Mouse (Mus musculus) hindbrain, embryonic 14.5 days (tissue): ENCODE results near the gene Nup160. TPM values are rescaled to one million over a fixed set of nuclear protein-coding genes. Genes with fewer than 3 reads are reported as not detected.

Experiments used
- ATAC-seq: fragments of 200-750 bp; cut with Nextera tagmentation; 2 replicates; pipeline ENCODE4 v1.8.0; 2017; ENCODE audit warnings: moderate number of reproducible peaks, mild to moderate bottlenecking, moderate TSS enrichment, moderate library complexity; ENCODE audit not compliant: low FRiP score
- DNase-seq: peaks from one replicate; pipeline ENCODE4 v3.0.0-alpha.2; 2015; ENCODE audit warnings: low spot score
- H3K27ac ChIP-seq: fragments of 300-500 bp; sonication (generic); 2 replicates; pipeline ENCODE4 v1.5.1; 2014; ENCODE audit warnings: mild to moderate bottlenecking, moderate library complexity
- H3K27me3 ChIP-seq: fragments of 300-500 bp; sonication (generic); 2 replicates; pipeline ENCODE4 v1.6.1; 2014; ENCODE audit warnings: mild to moderate bottlenecking, low read length, mixed read lengths; ENCODE audit not compliant: control insufficient read depth, insufficient read depth
- H3K36me3 ChIP-seq: fragments of 300-500 bp; sonication (generic); replicated peaks from 2 replicates; pipeline ENCODE4 v1.6.1; 2014; ENCODE audit not compliant: control insufficient read depth, insufficient read depth
- H3K4me1 ChIP-seq: fragments of 300-500 bp; sonication (generic); replicated peaks from 2 replicates; pipeline ENCODE4 v1.6.1; 2014; ENCODE audit warnings: antibody characterized with exemption, low read length, mixed read lengths; ENCODE audit not compliant: control insufficient read depth, insufficient read depth
- H3K4me2 ChIP-seq: fragments of 300-500 bp; sonication (generic); replicated peaks from 2 replicates; pipeline ENCODE4 v1.6.1; 2014; ENCODE audit warnings: mild to moderate bottlenecking, moderate library complexity
- H3K4me3 ChIP-seq: fragments of 300-500 bp; sonication (generic); replicated peaks from 2 replicates; pipeline ENCODE4 v1.5.1; 2014; ENCODE audit warnings: mild to moderate bottlenecking, low read length
- H3K9ac ChIP-seq: fragments of 300-500 bp; sonication (generic); 2 replicates; pipeline ENCODE4 v1.6.1; 2014
- H3K9me3 ChIP-seq: fragments of 300-500 bp; sonication (generic); 2 replicates; pipeline ENCODE4 v1.6.1; 2016; ENCODE audit warnings: low read length; ENCODE audit not compliant: control insufficient read depth
- WGBS: fragments of 180-500 bp; shearing (Covaris S2); extraction: QIAGEN DNeasy Blood & Tissue Kit; methylation state at CpG from one replicate; pipeline ENCODE4 v1.1.7; 2014; 5-methylcytosine and 5-hydroxymethylcytosine counted together
- polyA plus RNA-seq: library from polyadenylated mRNA; unstranded; fragments of >200 nt; fragmentation: Nextera tagmentation; extraction: Ambion mirVana; gene quantifications from 2 replicates; pipeline ENCODE4 v1.2.1, GENCODE M21; 2014

Gene Nup160
- polyA plus RNA-seq, 1 experiment from 2014 or later = 27.6 TPM

DNA sequence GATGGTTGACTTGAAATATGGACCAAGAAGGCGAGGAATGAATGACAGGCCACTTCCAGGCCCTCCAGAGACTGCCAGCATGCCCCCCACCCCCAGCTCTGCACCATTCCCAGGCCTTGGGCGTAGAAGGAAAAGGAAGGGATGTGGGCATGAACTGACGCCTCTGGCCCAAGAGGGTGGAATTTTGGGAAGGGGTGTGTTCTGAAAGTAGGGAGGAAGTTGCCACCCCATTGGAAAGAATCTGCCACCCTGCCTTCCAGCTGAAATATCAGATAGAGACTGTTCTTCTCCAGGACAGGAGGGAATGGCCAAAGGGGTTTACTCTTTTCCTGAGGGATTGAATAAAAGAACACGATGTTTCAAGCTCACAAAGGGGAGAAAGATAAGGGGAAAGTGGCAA is 18.4 kb upstream of the Nup160 start:
- Histone ChIP-seq H3K27ac (no peak overlapping the region), H3K4me3 (no peak overlapping the region), H3K27me3 (no peaks in the 10 kb centered on the region), H3K36me3 (no peaks in the 10 kb centered on the region), H3K4me2 (no peak overlapping the region), H3K9ac (no peak overlapping the region), H3K4me1 (no peaks in the 10 kb centered on the region), H3K9me3 (no peaks in the 10 kb centered on the region)
- no peak for ATAC-seq
- DNase-seq = no peak
- WGBS = 81% methylated on average over 4 of the region's 4 CpGs

DNA sequence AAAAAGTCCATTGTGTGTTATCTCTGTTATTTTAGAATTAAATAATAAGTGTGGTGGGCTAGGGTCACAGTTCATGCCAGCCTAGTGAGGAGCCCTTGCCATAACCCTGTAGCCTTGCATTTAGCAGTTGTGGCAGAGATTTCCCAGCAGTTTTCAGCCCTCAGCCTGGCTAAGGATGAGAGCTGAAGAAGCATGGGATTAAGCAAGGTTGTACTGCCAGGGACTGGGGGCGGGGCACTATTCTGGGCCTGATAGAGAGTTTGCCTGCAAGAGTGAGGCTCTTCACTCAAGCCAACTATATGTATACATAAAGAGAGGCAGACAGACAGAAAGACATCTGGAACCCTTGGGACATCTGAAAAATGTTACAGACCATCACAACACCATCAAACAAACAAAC is 18.0 kb upstream of the Nup160 start:
- Histone ChIP-seq H3K4me2 (no peak overlapping the region), H3K36me3 (no peaks in the 10 kb centered on the region), H3K27ac (no peak overlapping the region), H3K4me3 (no peak overlapping the region), H3K9ac (no peak overlapping the region), H3K27me3 (no peaks in the 10 kb centered on the region), H3K4me1 (no peaks in the 10 kb centered on the region), H3K9me3 (no peaks in the 10 kb centered on the region)
- 82% methylated on average over 1 of the region's 1 CpGs for WGBS
- DNase-seq (no peak), ATAC-seq (no peak)

DNA sequence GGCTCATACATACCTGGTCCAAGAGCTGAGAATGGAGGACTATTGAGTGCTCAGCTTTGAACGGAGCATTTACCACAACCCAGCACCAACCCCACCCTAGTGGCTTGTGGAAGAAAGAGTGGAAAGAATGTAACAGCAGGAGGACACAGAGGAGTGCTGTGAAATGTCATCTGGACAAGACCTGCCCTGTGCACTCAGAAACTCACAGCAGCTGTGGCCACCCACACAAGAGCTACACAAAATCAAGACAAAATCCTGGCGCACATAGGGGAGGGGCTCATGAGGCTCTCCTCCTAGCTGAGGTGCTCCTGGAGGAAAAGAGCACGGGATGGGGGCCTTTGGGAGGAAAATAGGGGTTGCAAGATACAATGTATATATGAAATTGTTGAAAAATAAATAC is 17.4 kb upstream of the Nup160 start:
- WGBS = 70% methylated on average over 3 of the region's 3 CpGs
- Histone ChIP-seq H3K9ac (no peak overlapping the region), H3K27ac (no peak overlapping the region), H3K27me3 (no peaks in the 10 kb centered on the region), H3K4me2 (no peak overlapping the region), H3K9me3 (no peaks in the 10 kb centered on the region), H3K36me3 (no peaks in the 10 kb centered on the region), H3K4me3 (no peak overlapping the region), H3K4me1 (no peaks in the 10 kb centered on the region)
- ATAC-seq (no peak), DNase-seq (no peak)

DNA sequence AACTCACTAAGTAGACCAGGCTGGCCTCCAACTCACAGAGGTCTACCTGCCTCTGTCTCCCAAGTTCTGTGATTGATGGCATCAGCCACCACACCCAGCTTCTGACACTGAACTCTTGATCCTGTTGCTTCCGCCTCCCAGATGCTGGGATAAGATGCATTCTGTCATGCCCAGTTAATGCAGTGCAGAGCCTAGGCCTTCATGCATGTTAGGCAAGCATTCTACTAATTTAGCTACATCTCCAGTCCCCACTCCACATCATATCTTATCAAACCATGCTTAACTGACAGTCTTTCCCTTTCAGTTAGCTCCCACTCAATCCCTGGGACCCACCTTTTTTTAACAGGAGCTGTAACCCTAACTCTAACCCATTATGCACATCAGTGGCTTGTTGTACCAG is 16.1 kb upstream of the Nup160 start:
- no peak overlapping the region for H3K9ac ChIP-seq
- 85% methylated on average over 1 of the region's 1 CpGs for WGBS
- DNase-seq = no peak

DNA sequence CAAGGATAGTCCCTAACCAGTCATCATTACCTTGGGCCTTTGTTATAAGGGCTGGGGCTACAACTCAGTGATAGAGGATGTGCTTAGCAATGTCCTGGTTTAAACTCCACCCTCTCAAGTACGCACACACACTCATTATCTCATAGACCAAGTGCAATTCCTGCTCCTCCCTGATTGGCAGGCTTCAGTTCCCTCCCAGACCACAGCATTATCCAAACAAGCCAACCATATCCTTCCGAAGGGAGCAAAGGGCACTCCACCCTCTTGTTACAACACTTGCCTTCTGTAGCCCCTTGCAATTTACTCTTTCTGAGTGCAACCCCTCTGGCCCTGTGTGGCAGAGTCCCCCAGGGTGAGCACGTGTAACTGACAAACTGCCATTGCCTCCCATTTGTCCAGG is 15.6 kb upstream of the Nup160 start:
- 59% methylated on average over 3 of the region's 3 CpGs for WGBS
- Histone ChIP-seq H3K36me3 (no peaks in the 10 kb centered on the region), H3K27me3 (no peaks in the 10 kb centered on the region), H3K9ac (no peak overlapping the region), H3K27ac (no peak overlapping the region), H3K4me1 (no peaks in the 10 kb centered on the region), H3K9me3 (no peaks in the 10 kb centered on the region), H3K4me2 (no peak overlapping the region), H3K4me3 (no peak overlapping the region)
- ATAC-seq (no peak), DNase-seq (no peak)

More for the DNA sequence above, 16.1 kb upstream of the Nup160 start:
- no peaks in the 10 kb centered on the region for H3K4me1 ChIP-seq
- ATAC-seq = no peak
- H3K36me3 ChIP-seq = no peaks in the 10 kb centered on the region
- H3K9me3 ChIP-seq = no peaks in the 10 kb centered on the region
- no peak overlapping the region for H3K4me2 ChIP-seq
- no peak overlapping the region for H3K27ac ChIP-seq
- no peak overlapping the region for H3K4me3 ChIP-seq
- H3K27me3 ChIP-seq = no peaks in the 10 kb centered on the region

DNA sequence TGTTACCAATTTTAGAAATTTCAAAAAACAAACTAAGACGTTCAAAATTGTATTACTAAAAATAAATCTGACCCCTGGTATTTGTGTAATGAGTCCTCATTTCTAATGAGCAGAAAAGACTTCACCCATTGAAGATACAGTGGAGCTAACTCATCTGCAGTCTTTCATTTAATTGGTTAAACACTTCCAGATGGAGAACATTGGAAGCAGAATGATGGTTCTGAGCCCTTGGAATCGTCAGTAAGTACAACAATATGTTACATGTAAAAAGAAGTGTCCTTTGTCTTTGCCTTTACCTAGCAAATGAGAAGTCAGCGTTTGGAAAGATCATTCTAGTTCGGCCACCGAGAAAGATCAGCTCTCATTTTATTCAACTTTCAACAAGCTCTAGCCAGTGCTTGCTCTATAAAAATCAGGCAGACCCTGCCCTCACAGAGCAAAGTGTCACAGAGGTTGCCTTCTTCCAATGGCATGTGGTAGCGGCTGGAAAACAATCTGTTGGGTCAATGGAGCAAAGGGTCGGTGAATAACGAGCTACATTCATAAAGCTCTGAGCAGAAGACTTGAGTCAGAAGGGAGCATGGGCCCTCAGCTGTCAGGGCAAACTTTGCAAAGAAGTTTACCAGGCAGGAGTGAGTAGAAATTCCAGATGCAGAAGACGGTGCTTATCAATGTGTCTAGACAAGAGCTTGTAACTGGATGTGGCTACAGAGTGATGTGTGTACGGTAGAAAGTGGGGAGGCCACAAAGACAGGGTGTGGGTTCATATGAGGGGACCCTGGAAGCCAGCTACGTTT is 10.2 kb upstream of the Nup160 start:
- H3K27me3 ChIP-seq = no peaks in the 10 kb centered on the region
- H3K4me2 ChIP-seq = no peak overlapping the region
- no peak overlapping the region for H3K4me3 ChIP-seq
- H3K36me3 ChIP-seq = no peaks in the 10 kb centered on the region
- DNase-seq = no peak
- no peaks in the 10 kb centered on the region for H3K4me1 ChIP-seq
- 0 out of 2 replicates have a peak, but pooled peaks cover 2% of the 10 kb centered on the region for H3K9me3 ChIP-seq
- H3K9ac ChIP-seq = no peak overlapping the region
- no peak for ATAC-seq
- no peak overlapping the region for H3K27ac ChIP-seq
- WGBS = 63% methylated on average over 11 of the region's 11 CpGs

DNA sequence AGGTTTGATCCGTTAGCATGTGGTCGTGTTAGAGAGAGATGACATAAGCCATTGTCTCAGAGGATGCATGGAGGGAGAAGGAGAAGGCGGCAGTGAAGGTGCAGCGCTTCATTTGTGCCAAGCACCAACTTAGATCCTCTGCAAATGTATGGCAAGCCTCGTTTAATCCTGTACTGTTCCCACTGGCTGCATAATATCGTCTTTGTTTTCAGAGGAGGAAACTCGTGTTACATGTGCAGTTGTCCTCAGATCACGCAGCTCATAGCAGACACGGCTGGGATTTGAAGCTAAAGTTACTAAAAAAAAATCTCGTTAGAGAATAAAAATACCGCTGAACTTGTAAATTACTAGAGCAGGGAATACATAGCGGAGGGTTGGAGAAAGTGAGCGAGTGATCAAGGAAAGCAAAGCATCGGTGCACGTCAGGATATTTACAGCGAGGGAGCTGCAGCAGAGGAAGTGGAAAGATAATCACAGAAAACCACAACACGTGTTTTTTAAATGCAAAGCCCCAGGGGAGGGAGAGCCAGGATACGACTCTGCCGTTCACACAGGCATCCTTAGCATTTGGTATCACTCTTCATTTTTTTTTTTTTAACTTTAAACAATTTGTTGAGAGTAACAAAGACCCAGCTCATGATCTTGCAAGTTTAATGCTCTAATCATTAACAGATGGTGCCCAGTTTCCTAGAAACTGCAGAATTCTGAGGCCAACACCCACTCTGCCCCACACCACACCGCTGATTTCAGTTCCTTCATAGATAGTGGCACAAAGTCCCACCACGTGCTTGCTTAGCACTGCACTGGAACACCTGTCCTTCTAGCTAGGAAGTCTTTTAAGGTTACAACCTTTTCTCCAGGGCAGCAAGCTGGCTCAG is 9.4 kb upstream of the Nup160 start:
- DNase-seq = no peak
- 50% methylated on average over 21 of the region's 21 CpGs for WGBS
- H3K4me2 ChIP-seq = peak overlapping the region; percentile 28
- no peaks in the 10 kb centered on the region for H3K36me3 ChIP-seq
- no peak overlapping the region for H3K9ac ChIP-seq
- ATAC-seq = no peak
- H3K27ac ChIP-seq = no peak overlapping the region
- H3K4me3 ChIP-seq = no peak overlapping the region
- H3K9me3 ChIP-seq = 0 out of 2 replicates have a peak, but pooled peaks cover 2% of the 10 kb centered on the region
- H3K27me3 ChIP-seq = no peaks in the 10 kb centered on the region
- no peaks in the 10 kb centered on the region for H3K4me1 ChIP-seq

DNA sequence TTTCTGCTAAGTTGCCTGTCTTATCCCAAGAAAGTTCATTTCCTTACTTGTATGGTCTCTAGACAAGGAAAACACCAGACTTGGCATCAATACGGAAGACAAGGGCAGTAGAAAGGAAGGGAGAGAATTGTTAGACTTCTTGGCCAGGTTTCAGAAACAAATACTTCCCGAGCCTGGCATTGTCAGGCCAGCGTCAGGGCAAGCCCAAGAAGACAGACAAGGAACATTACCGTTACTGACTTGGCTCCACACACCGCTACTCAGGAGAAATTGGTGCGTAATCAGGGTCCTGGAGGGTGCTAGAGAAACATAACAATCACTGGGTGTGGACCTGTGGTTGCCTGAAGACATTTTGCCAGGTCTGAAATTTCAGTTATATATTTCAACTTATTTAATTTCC is 6.7 kb upstream of the Nup160 start:
- Histone ChIP-seq H3K36me3 (no peaks in the 10 kb centered on the region), H3K27me3 (no peaks in the 10 kb centered on the region), H3K4me2 (no peak overlapping the region), H3K4me1 (no peaks in the 10 kb centered on the region), H3K9me3 (0 out of 2 replicates have a peak, but pooled peaks cover 2% of the 10 kb centered on the region), H3K9ac (no peak overlapping the region), H3K27ac (no peak overlapping the region), H3K4me3 (no peak overlapping the region)
- DNase-seq (no peak), ATAC-seq (no peak)
- 83% methylated on average over 6 of the region's 6 CpGs for WGBS

DNA sequence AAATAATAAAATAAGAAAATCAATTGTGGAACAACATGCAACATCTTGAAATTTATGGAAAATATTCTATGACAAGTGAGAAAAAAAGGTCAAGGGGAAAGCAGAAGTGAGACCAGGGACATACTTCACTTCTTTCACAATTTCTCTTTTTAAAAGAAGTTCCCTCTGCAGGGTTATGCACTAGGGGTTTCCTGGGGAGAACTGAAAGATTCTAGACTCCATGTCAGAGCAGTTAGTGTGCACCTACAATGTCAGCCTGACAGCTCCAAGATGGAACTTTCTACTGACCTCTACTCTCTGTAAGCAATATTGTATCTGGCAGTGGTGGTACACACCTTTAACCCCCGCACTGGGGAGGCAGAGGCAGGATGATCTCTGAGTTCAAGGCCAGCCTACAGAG is 3.7 kb upstream of the Nup160 start:
- Histone ChIP-seq H3K27me3 (no peaks in the 10 kb centered on the region), H3K27ac (no peak overlapping the region), H3K4me1 (no peaks in the 10 kb centered on the region), H3K4me2 (no peak overlapping the region), H3K4me3 (no peak overlapping the region), H3K9me3 (0 out of 2 replicates have a peak, but pooled peaks cover 2% of the 10 kb centered on the region), H3K9ac (no peak overlapping the region), H3K36me3 (no peaks in the 10 kb centered on the region)
- DNase-seq (no peak), ATAC-seq (no peak)
- 97% methylated on average over 1 of the region's 1 CpGs for WGBS
